Mouse (Mus musculus) ES-Bruce4 (cell line): ENCODE results near the gene Thap8.

Experiments used
- CTCF ChIP-seq: IDR thresholded peaks from one replicate; pipeline ENCODE4 v1.8.1; 2011; ENCODE audit warnings: low read depth, low read length
- EP300 ChIP-seq: IDR thresholded peaks from 2 replicates; pipeline ENCODE4 v1.6.1; 2011; ENCODE audit warnings: low read depth, low read length; ENCODE audit not compliant: insufficient read depth
- POLR2A ChIP-seq: IDR thresholded peaks from one replicate; pipeline ENCODE4 v1.8.1; 2011; ENCODE audit warnings: low read length; ENCODE audit not compliant: insufficient read depth

DNA sequence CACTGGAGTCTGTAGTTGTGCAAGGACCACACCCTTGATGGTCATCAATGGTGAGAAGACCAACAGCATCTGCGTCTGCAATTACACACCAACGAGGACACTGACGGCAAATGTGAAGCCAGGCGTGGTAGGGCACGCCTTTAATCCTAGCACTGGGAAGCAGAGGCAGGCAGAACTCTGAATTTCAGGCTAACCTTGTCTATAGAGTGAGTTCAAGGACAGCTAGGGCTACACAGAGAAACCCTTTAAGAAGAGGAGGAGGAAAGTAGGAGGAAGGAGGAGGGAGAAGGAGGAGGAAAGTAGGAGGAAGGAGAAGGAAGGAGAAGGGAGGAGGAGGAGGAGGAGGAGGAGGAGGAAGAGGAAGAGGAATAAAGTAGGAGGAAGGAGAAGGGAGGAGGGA, 14.4 kb upstream of the Thap8 start:
- TF ChIP-seq CTCF (no peak), POLR2A (no peak), EP300 (no peak)
